Mouse (Mus musculus) G1E (cell line): Measurements from ENCODE around the gene Eif3c. TPM values are rescaled to one million over a fixed set of nuclear protein-coding genes. Genes with fewer than 3 reads are reported as not detected.
A peak's percentile ranks its signal among the peaks of the same experiment; 100 is the strongest.

Experiments
- ATAC-seq: 2 replicates; pipeline ENCODE4 v1.8.0; 2016; ENCODE audit warnings: mild to moderate bottlenecking; ENCODE audit not compliant: insufficient number of reproducible peaks, poor library complexity, low FRiP score, severe bottlenecking; ENCODE audit errors: extremely low read depth
- DNase-seq: peaks from one replicate; pipeline ENCODE4 v3.0.0; 2012; ENCODE audit warnings: low spot score
- H3K27me3 ChIP-seq: 2 replicates; pipeline ENCODE4 v1.6.1; 2012; ENCODE audit warnings: mild to moderate bottlenecking, low read length, inconsistent platforms; ENCODE audit not compliant: insufficient read depth
- H3K36me3 ChIP-seq: replicated peaks from 2 replicates; pipeline ENCODE3; 2012; ENCODE audit warnings: mild to moderate bottlenecking, inconsistent platforms
- H3K4me1 ChIP-seq: 2 replicates; pipeline ENCODE4 v1.6.1; 2012; ENCODE audit warnings: low read depth, low read length, inconsistent platforms, mixed read lengths; ENCODE audit not compliant: insufficient read depth
- H3K4me3 ChIP-seq: 2 replicates; pipeline ENCODE4 v1.5.1; 2012; ENCODE audit warnings: low read depth, mild to moderate bottlenecking, inconsistent platforms, low read length, moderate library complexity, mixed read lengths
- H3K9me3 ChIP-seq: replicated peaks from 2 replicates; pipeline ENCODE4 v1.6.1; 2012; ENCODE audit warnings: inconsistent platforms
- CTCF ChIP-seq: IDR thresholded peaks from 2 replicates; pipeline ENCODE4 v1.5.1; 2012; ENCODE audit warnings: low read depth, low read length, inconsistent platforms, mixed read lengths
- GATA1 ChIP-seq: IDR thresholded peaks from 2 replicates; pipeline ENCODE4 v1.6.1; 2012; ENCODE audit warnings: borderline replicate concordance, low read length, inconsistent platforms, mixed read lengths
- GATA2 ChIP-seq: IDR thresholded peaks from 2 replicates; pipeline ENCODE4 v1.6.1; 2012; ENCODE audit warnings: low read depth, low read length, inconsistent platforms, borderline replicate concordance
- POLR2AphosphoS5 ChIP-seq: IDR thresholded peaks from 2 replicates; pipeline ENCODE4 v1.6.1; 2012; ENCODE audit warnings: low read depth, low read length, inconsistent platforms; ENCODE audit not compliant: insufficient replicate concordance
- TAL1 ChIP-seq: conservative IDR thresholded peaks from 2 replicates; pipeline ENCODE4 v1.6.1; 2012; ENCODE audit warnings: low read depth, low read length, inconsistent platforms, mixed read lengths
- polyA plus RNA-seq: library from polyadenylated mRNA; stranded (reverse); fragments of >175 nt; gene quantifications from 2 replicates; pipeline ENCODE4 v1.2.3, GENCODE M21; 2012
- total RNA-seq, 2 experiments: library from RNA; stranded (forward) in 1 of 2; stranded (reverse) in 1 of 2; fragments of 200-1000 nt in 1 of 2; fragments of >200 nt in 1 of 2; fragmentation: Nextera tagmentation in 1 of 2; gene quantifications; 2 replicates each; pipeline ENCODE4 v1.2.3; 2014 to 2017

Gene Eif3c
- total and polyA plus RNA-seq, 3 experiments: 114 to 580 (median 235) TPM

DNA sequence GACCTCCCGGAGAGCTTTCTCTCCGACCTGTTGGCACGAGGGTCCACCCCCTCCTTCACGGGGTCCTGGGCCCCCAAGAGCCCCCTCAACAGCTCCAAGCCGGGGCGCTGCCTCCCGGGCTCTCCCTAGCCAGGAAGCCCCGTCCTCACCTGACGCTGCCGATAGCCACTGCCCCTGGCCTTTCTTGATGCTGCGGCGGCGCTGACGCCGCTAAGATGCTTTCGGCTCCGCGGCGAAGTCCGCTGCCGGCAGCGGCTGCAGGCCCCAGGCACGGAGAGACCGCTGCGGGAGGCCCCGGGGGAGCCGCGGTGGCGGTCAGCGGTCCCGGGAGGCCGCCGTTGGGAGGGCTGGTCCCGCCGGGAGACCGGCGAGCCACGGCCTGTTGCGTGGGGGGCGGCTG lies 63.5 kb downstream of the Eif3c start:
- H3K27me3 ChIP-seq: no peaks in the 10 kb centered on the region
- no peaks in the 10 kb centered on the region for H3K9me3 ChIP-seq
- H3K4me1 ChIP-seq: peaks cover 41% of the 10 kb centered on the region
- peaks cover 35% of the 10 kb centered on the region for H3K36me3 ChIP-seq
- H3K4me3 ChIP-seq: peak overlapping the region; percentile 97
- no peak for ATAC-seq
- no peak for DNase-seq
- TF ChIP-seq GATA2: no peak
- no peak for TF ChIP-seq TAL1
- TF ChIP-seq CTCF: no peak
- TF ChIP-seq GATA1: no peak
- TF ChIP-seq POLR2AphosphoS5: no peak

DNA sequence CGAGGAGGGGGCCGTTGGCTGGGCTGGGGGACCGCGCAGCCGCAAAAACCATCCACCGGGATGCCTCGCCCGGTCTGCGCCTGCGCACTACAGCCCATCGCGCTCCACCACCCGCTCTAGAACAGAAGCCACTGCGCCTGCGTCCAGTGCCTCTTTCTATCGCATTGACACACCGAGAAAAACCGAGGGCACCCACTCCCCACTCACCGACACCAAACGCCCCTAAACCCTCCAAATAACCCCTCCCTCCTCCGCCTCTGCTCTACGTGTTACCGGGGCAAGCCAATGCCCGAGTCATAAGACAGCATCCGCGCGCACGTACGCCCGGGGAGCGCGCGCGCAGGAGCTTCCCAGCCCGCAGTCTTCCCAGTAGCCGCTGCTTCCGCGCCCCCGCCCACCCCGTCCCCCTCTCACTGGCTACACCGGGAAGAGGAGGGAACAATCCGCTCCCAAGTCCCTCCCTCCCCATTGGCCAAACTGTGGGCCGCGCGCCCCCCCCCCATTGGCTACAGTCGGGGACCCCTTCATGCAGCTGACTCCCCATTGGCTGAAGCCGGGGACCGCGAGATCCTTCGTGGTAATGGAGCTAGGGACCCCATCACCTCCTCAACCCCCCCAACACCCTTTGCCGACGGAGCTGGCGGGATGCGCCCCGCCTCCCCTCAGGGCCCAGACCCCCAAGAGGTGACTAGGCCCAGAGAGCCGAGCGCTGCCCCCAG lies 64.0 kb downstream of the Eif3c start:
- peaks cover 47% of the 10 kb centered on the region for H3K4me1 ChIP-seq
- peaks cover 41% of the 10 kb centered on the region for H3K36me3 ChIP-seq
- ATAC-seq (peak; percentile 86), DNase-seq (peak; percentile 99)
- H3K27me3 ChIP-seq: no peaks in the 10 kb centered on the region
- peak overlapping the region; percentile 97 for H3K4me3 ChIP-seq
- H3K9me3 ChIP-seq: no peaks in the 10 kb centered on the region
- TF ChIP-seq GATA1 (no peak), CTCF (no peak), TAL1 (no peak), GATA2 (no peak), POLR2AphosphoS5 (no peak)

DNA sequence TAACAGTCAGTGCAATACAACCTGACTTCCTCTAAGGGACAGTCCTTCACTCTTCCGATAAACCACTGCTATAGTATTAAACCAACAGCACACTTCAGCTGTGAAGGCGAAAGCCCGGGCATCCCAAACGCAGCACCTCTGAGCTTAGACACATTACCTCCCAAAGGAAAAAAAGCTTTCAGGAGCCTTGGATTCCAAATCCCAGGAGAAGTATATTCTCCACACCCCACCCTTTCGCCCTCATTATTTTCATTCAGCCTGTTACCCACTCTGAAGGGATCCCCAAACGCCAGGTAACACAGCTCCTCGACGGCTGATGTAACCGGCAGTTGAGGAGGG lies 64.6 kb downstream of the Eif3c start:
- TF ChIP-seq GATA1 (no peak), CTCF (no peak), POLR2AphosphoS5 (no peak)
- Histone ChIP-seq H3K9me3 (no peaks in the 10 kb centered on the region), H3K4me1 (peaks cover 49% of the 10 kb centered on the region), H3K27me3 (no peaks in the 10 kb centered on the region), H3K36me3 (peaks cover 46% of the 10 kb centered on the region), H3K4me3 (peak overlapping the region; percentile 97)
- DNase-seq (no peak), ATAC-seq (no peak)

DNA sequence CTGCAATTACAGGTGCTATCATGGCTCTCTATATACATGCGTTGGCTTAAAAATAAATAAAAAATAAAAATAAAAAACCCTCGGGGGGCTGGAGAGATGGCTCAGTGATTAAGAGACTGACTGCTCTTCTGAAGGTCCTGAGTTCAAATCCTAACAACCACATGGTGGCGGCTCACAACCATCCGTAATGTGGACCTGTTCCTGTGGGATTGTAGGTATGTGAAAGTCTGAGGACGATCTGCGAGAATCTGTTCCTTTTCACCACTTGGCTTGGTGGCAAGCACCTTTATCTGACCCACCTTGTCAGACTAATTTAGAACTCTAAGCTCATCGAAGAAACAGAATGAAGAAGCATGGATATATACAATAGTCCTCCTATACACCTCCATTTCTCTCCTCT lies 66.8 kb downstream of the Eif3c start:
- H3K27me3 ChIP-seq: no peaks in the 10 kb centered on the region
- ATAC-seq (no peak), DNase-seq (no peak)
- peaks cover 69% of the 10 kb centered on the region for H3K36me3 ChIP-seq
- H3K4me1 ChIP-seq: peaks cover 68% of the 10 kb centered on the region
- H3K4me3 ChIP-seq: no peak overlapping the region
- H3K9me3 ChIP-seq: no peaks in the 10 kb centered on the region
- TF ChIP-seq TAL1 (no peak), CTCF (no peak), GATA1 (no peak), POLR2AphosphoS5 (no peak), GATA2 (no peak)

DNA sequence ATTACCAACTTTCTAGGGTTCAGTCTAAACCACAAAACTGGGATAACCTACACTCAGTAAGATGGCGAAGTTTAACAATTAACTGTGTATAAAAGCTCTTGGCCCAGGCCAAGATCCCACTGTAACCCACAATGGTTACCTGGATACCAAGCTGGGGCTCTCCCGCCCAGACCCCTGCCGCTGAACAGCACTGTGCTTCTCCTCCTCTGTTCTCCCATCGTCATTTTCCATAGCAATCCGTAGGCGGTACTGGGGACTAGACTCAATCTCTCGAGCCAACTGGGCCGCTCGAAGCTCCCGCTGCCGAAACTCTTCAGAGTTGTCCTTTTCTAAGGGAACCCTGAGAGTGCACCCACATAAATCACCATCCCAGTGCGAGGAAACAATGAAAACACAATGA lies 68.2 kb downstream of the Eif3c start:
- peaks cover 83% of the 10 kb centered on the region for H3K36me3 ChIP-seq
- H3K9me3 ChIP-seq: no peaks in the 10 kb centered on the region
- no peak for TF ChIP-seq GATA2
- TF ChIP-seq POLR2AphosphoS5: no peak
- TF ChIP-seq GATA1: no peak
- no peak for TF ChIP-seq TAL1
- TF ChIP-seq CTCF: no peak
- no peak for DNase-seq
- no peak for ATAC-seq
- peak overlapping the region; percentile 16; the same call in 1 of the 2 replicates for H3K4me3 ChIP-seq
- H3K27me3 ChIP-seq: no peaks in the 10 kb centered on the region
- peaks cover 76% of the 10 kb centered on the region for H3K4me1 ChIP-seq

DNA sequence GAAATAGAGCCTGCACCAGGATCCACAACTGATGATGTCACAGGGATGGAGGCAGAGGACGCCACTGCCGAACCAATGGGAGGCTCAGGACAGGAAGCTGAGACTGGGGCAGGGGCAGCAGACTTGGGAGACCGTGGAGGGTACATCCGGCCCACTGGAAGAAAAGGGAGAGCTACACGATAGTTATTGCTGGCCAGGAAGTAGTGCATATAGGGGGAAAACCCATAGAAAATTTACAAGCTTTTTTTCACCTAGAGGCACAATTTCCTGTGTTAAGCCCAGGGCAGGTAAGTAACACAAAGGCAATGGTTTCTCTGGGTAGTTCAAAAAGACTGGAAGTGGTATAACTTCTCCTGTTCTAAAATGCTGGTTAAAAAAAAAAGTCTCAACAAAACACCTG lies 69.7 kb downstream of the Eif3c start:
- Histone ChIP-seq H3K4me1 (peaks cover 89% of the 10 kb centered on the region), H3K27me3 (no peaks in the 10 kb centered on the region), H3K36me3 (peaks cover 97% of the 10 kb centered on the region), H3K9me3 (no peaks in the 10 kb centered on the region), H3K4me3 (no peak overlapping the region)
- DNase-seq: no peak
- no peak for ATAC-seq
- TF ChIP-seq GATA1: no peak
- TF ChIP-seq GATA2: no peak
- TF ChIP-seq CTCF: no peak
- no peak for TF ChIP-seq POLR2AphosphoS5
- TF ChIP-seq TAL1: no peak

Other genes starting within 250 kb of the Eif3c start
Only the 20 nearest of the 24 such genes appear.
- gene Lat, start 196.8 kb downstream of the Eif3c start, total RNA-seq (2014; fragmentation: Nextera tagmentation): 0.38 and 1.7 TPM in 2 replicates
- 14.6 and 15.6 TPM in 2 replicates for gene Lat, start 196.8 kb downstream of the Eif3c start, total RNA-seq (2017)
- 10.1 and 12.7 TPM in 2 replicates for gene Lat, start 196.8 kb downstream of the Eif3c start, polyA plus RNA-seq
- 10.5 and 21.4 TPM in 2 replicates for gene Spns1, start 189.0 kb downstream of the Eif3c start, total RNA-seq (2014; fragmentation: Nextera tagmentation)
- 19.0 and 19.8 TPM in 2 replicates for gene Spns1, start 189.0 kb downstream of the Eif3c start, total RNA-seq (2017)
- gene Spns1, start 189.0 kb downstream of the Eif3c start, polyA plus RNA-seq: 55.2 and 55.4 TPM in 2 replicates
- gene Nfatc2ip, start 169.7 kb downstream of the Eif3c start, total RNA-seq (2014; fragmentation: Nextera tagmentation): 16.4 and 22.0 TPM in 2 replicates
- gene Nfatc2ip, start 169.7 kb downstream of the Eif3c start, total RNA-seq (2017): 13.2 and 16.8 TPM in 2 replicates
- 5.0 and 5.9 TPM in 2 replicates for gene Nfatc2ip, start 169.7 kb downstream of the Eif3c start, polyA plus RNA-seq
- not detected in 2 replicates for gene Cd19, start 151.5 kb downstream of the Eif3c start, total RNA-seq (2014; fragmentation: Nextera tagmentation)
- gene Cd19, start 151.5 kb downstream of the Eif3c start, total RNA-seq (2017): not detected in 2 replicates
- not detected in 2 replicates for gene Cd19, start 151.5 kb downstream of the Eif3c start, polyA plus RNA-seq
- gene Rabep2, start 137.7 kb downstream of the Eif3c start, total RNA-seq (2014; fragmentation: Nextera tagmentation): 1.7 and 2.9 TPM in 2 replicates
- 16.0 and 16.1 TPM in 2 replicates for gene Rabep2, start 137.7 kb downstream of the Eif3c start, total RNA-seq (2017)
- gene Rabep2, start 137.7 kb downstream of the Eif3c start, polyA plus RNA-seq: 21.7 and 28.3 TPM in 2 replicates
- gene Atp2a1, start 103.3 kb downstream of the Eif3c start, total RNA-seq (2014; fragmentation: Nextera tagmentation): 0.29 TPM in 1 of 2 replicates, not detected in the other
- not detected in 2 replicates for gene Atp2a1, start 103.3 kb downstream of the Eif3c start, total RNA-seq (2017)
- gene Atp2a1, start 103.3 kb downstream of the Eif3c start, polyA plus RNA-seq: 0.02 TPM in 1 of 2 replicates, not detected in the other
- 24.0 and 24.6 TPM in 2 replicates for gene Sh2b1, start 91.0 kb downstream of the Eif3c start, total RNA-seq (2014; fragmentation: Nextera tagmentation)
- 8.3 and 8.9 TPM in 2 replicates for gene Sh2b1, start 91.0 kb downstream of the Eif3c start, total RNA-seq (2017)
- gene Sh2b1, start 91.0 kb downstream of the Eif3c start, polyA plus RNA-seq: 55.6 and 61.5 TPM in 2 replicates
- 89.3 and 123 TPM in 2 replicates for gene Tufm, start 79.0 kb downstream of the Eif3c start, total RNA-seq (2014; fragmentation: Nextera tagmentation)
- 80.3 and 81.9 TPM in 2 replicates for gene Tufm, start 79.0 kb downstream of the Eif3c start, total RNA-seq (2017)
- gene Tufm, start 79.0 kb downstream of the Eif3c start, polyA plus RNA-seq: 59.4 and 126 TPM in 2 replicates
- 301 and 400 TPM in 2 replicates for gene Atxn2l, start 63.0 kb downstream of the Eif3c start, total RNA-seq (2014; fragmentation: Nextera tagmentation)
- 27.8 and 32.0 TPM in 2 replicates for gene Atxn2l, start 63.0 kb downstream of the Eif3c start, total RNA-seq (2017)
- 843 and 964 TPM in 2 replicates for gene Atxn2l, start 63.0 kb downstream of the Eif3c start, polyA plus RNA-seq
- gene Apobr, start 18.5 kb upstream of the Eif3c start, total RNA-seq (2014; fragmentation: Nextera tagmentation): 1.3 and 3.7 TPM in 2 replicates
- 4.4 and 5.5 TPM in 2 replicates for gene Apobr, start 18.5 kb upstream of the Eif3c start, total RNA-seq (2017)
- gene Apobr, start 18.5 kb upstream of the Eif3c start, polyA plus RNA-seq: 4.8 and 4.9 TPM in 2 replicates
- gene Cln3, start 19.4 kb upstream of the Eif3c start, total RNA-seq (2014; fragmentation: Nextera tagmentation): 27.9 and 35.1 TPM in 2 replicates
- gene Cln3, start 19.4 kb upstream of the Eif3c start, total RNA-seq (2017): 49.9 and 52.7 TPM in 2 replicates
- gene Cln3, start 19.4 kb upstream of the Eif3c start, polyA plus RNA-seq: 10.9 and 15.4 TPM in 2 replicates
- gene Il27, start 28.5 kb upstream of the Eif3c start, total RNA-seq (2014; fragmentation: Nextera tagmentation): not detected in 2 replicates
- not detected in 2 replicates for gene Il27, start 28.5 kb upstream of the Eif3c start, total RNA-seq (2017)
- not detected in 2 replicates for gene Il27, start 28.5 kb upstream of the Eif3c start, polyA plus RNA-seq
- 13.4 and 24.8 TPM in 2 replicates for gene Nupr1, start 64.5 kb upstream of the Eif3c start, total RNA-seq (2014; fragmentation: Nextera tagmentation)
- gene Nupr1, start 64.5 kb upstream of the Eif3c start, total RNA-seq (2017): 0.41 and 1.1 TPM in 2 replicates
- gene Nupr1, start 64.5 kb upstream of the Eif3c start, polyA plus RNA-seq: 9.8 and 11.1 TPM in 2 replicates
- gene Sgf29, start 82.9 kb upstream of the Eif3c start, total RNA-seq (2014; fragmentation: Nextera tagmentation): 159 and 175 TPM in 2 replicates
- 36.8 and 57.3 TPM in 2 replicates for gene Sgf29, start 82.9 kb upstream of the Eif3c start, total RNA-seq (2017)
- gene Sgf29, start 82.9 kb upstream of the Eif3c start, polyA plus RNA-seq: 61.3 and 124 TPM in 2 replicates
- not detected in 2 replicates for gene Sult1a1, start 110.0 kb upstream of the Eif3c start, total RNA-seq (2014; fragmentation: Nextera tagmentation)
- gene Sult1a1, start 110.0 kb upstream of the Eif3c start, total RNA-seq (2017): 0.12 and 0.33 TPM in 2 replicates
- gene Sult1a1, start 110.0 kb upstream of the Eif3c start, polyA plus RNA-seq: not detected in 2 replicates
- 77.5 and 93.8 TPM in 2 replicates for gene Bola2, start 129.0 kb upstream of the Eif3c start, total RNA-seq (2014; fragmentation: Nextera tagmentation)
- gene Bola2, start 129.0 kb upstream of the Eif3c start, total RNA-seq (2017): 117 and 161 TPM in 2 replicates
- gene Bola2, start 129.0 kb upstream of the Eif3c start, polyA plus RNA-seq: 189 and 303 TPM in 2 replicates
- gene Slx1b, start 129.4 kb upstream of the Eif3c start, total RNA-seq (2014; fragmentation: Nextera tagmentation): 3.5 and 3.8 TPM in 2 replicates
- 4.5 and 7.0 TPM in 2 replicates for gene Slx1b, start 129.4 kb upstream of the Eif3c start, total RNA-seq (2017)
- 4.9 and 8.1 TPM in 2 replicates for gene Slx1b, start 129.4 kb upstream of the Eif3c start, polyA plus RNA-seq
- 36.0 and 50.1 TPM in 2 replicates for gene Coro1a, start 141.4 kb upstream of the Eif3c start, total RNA-seq (2014; fragmentation: Nextera tagmentation)
- gene Coro1a, start 141.4 kb upstream of the Eif3c start, total RNA-seq (2017): 162 and 174 TPM in 2 replicates
- gene Coro1a, start 141.4 kb upstream of the Eif3c start, polyA plus RNA-seq: 178 and 186 TPM in 2 replicates
- 66.4 and 91.6 TPM in 2 replicates for gene Mapk3, start 193.2 kb upstream of the Eif3c start, total RNA-seq (2014; fragmentation: Nextera tagmentation)
- gene Mapk3, start 193.2 kb upstream of the Eif3c start, total RNA-seq (2017): 18.2 and 18.4 TPM in 2 replicates
- 65.1 and 68.8 TPM in 2 replicates for gene Mapk3, start 193.2 kb upstream of the Eif3c start, polyA plus RNA-seq
- 28.9 and 29.9 TPM in 2 replicates for gene Gdpd3, start 199.9 kb upstream of the Eif3c start, total RNA-seq (2014; fragmentation: Nextera tagmentation)
- gene Gdpd3, start 199.9 kb upstream of the Eif3c start, total RNA-seq (2017): 15.4 and 17.9 TPM in 2 replicates
- 4.9 and 6.1 TPM in 2 replicates for gene Gdpd3, start 199.9 kb upstream of the Eif3c start, polyA plus RNA-seq